Mouse (Mus musculus): ENCODE data around the gene Tgfb1.
"Not testable (repeated sequence)": the region's sequence is repeated elsewhere in the genome, so short reads cannot be mapped to it uniquely, and the experiment has no call there.

Tgfb1 gene

DNA sequence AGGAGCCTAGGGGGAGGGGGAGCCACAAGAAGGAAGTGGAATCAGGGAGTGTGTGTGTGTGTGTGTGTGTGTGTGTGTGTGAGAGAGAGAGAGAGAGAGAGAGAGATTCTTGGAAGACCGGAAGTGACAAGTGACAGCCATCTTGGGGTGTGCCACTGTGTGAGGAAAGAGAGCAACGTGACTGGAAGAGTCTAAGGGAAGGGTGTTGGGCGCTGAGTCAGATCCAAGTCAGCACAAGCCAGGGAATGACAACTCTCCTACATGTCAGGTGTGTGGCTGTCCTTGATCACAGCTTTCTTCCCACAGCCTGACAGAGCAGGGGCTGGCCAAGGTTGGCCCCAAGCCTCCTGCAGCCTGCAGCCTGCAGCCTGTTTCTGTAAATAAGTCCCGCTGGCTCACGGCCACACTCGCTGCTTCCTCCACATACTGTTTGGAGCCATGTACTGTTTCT, 19.0 kb downstream of the Tgfb1 start:
- no peak for DNase-seq (ENCODE audit: low spot score)

GRCm38 (mm10) chr7:25706578-25707170, 19.9 kb downstream of the Tgfb1 start:
- no peak for DNase-seq (ENCODE audit: low spot score)

DNA sequence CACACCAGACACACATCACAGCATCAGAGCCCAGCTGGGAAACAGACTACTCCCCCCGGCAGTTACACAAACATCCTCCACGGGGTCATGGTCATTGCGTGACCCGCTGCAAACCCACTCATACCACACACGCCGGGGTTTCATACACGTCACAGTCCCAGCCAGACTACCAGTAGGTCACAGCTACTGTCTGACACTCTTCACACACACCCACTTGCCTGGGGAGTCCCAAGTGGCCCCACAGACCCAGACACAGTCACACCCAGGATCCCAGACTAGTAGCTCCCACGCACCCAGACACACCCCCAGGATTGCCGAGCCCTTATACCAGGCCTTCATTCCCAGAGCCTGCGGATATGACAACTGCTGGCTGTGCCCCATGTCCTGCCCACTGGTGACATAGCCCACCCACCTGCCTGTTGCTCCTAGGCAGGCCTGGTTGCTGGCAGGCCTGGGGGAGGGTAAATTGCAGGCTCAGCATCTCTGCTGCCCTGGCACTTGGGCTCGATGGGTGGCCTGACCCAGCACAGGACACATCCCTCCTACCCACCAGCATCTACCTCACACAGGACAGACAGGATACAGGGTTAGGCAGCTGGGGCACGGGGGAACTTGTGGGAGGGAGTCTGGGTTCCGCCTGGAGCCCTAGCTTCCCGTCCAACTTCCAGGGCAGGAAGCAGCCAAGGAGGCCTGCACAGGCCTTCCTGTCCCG, 20.9 kb downstream of the Tgfb1 start:
- peak; percentile 23 for DNase-seq (ENCODE audit: low spot score)

DNA sequence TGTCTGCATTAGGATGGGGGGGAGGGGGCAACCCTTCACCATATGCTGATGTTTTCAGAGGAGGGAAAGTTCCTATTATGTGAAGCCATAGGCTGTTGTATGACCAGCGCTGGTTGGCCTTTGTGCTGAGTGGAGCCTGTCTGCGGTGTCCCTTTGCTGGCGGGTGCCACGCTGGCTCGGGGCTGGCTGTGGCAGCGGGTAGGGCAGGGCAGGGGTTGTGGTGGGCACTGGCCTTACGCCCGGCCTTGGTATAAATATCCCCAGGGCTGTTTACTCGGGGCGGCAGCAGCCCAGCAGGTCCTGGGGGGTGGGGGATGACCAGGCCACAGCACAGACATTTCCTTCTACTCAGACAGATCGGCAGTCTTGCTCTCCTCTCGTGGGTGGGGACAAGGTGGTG, 23.2 kb downstream of the Tgfb1 start:
- no peak for DNase-seq (ENCODE audit: low spot score)

GRCm38 (mm10) chr7:25710519-25711130, 23.8 kb downstream of the Tgfb1 start:
- peak; percentile 27 for DNase-seq (ENCODE audit: low spot score)

DNA sequence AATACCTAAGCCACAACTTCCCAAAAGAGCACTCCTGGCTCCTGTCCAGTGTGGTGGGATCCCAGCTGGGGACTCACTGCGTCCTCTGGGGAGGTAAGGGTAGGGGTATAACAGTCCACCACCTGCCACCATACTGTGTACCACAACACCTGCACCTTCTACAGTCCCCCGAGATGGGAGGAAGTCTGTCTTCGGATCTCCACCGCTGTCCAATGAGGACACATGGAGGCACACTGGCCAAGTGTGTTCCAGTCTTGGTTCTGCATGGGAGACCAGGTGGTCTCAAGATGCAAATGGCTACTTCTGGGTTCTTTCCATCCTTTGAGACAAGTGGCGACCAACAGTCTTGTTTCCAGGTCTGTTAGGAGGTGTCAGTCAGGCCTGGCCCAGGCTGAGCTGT, 24.4 kb downstream of the Tgfb1 start:
- DNase-seq (ENCODE audit: low spot score): no peak

DNA sequence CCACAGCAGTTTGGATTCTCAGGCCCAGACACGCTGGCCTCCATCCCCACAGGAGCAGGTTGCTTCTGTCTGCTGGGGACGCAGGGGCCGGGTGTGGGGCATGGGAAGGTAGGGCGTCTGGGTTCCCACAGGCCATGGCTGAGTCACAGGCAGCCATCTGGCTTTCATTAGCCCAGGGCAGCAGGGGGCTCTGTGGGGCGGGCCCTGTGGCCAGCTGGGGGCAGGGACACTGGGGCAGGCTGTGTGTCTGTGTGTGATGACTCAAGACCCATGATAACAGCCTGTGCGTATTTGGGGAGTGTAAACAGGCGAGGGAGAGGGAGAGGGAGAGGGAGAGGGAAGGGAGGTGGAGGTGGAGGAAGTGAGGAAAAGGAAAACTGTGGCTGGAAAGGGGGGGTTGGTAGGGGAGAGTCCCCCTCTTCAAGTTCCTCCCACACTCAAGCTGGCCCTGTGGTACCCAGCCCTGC, 25.0 kb downstream of the Tgfb1 start:
- peak; percentile 94 for DNase-seq (ENCODE audit: low spot score)

GRCm38 (mm10) chr7:25712801-25713200, 26.0 kb downstream of the Tgfb1 start:
- no peak for DNase-seq (ENCODE audit: low spot score)

DNA sequence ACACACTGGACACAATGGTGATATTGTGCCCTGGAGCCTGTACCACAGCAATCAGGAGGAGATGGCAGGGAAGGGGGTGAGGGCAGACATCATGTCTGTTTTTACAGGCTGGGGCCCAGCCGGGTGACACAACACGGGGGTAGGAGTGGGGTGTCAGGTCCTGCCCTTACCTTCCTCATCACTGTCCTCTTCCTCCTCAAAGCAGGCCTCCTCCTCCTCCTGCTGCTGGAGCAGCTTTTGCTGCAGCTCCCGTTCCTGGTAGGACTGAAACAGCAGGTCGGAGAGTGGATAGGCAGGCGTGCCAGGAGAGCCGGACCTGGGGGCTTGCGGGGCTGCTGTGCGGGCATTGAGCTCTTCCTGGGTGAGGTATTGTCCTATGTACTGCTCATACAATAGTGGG, 27.8 kb downstream of the Tgfb1 start:
- no peak for DNase-seq (ENCODE audit: low spot score)

DNA sequence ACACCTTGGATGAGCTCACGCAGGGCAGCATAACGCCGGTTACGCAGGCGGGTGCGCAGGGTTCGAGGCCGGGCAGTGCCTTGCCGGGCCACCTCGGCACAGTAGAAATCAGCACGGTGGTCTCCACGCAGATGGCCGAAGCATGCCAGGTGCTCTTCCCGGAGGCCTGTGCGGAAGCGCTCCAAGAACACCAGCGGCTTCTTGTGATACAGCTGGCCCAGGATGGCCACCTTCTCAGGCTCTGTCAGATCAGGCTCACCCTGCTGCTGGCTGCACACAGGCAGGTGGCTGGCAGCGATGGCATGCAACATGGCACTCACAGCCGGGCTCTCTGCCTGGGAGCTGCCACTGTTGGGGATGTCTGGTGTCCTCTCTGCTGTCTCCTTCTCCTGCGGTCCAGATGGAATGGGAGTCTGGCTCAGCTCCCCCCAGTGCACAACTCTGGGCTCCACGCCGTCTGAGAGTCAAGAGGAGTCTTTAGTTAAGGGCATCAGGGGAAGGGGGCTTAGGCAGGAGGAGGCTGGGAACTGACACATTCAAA, 29.0 kb downstream of the Tgfb1 start:
- no peak for DNase-seq (ENCODE audit: low spot score)

GRCm38 (mm10) chr7:25717478-25717877, 30.7 kb downstream of the Tgfb1 start:
- DNase-seq (ENCODE audit: low spot score): no peak

- peak; percentile 89 for DNase-seq (ENCODE audit: low spot score)
Observed at GRCm38 (mm10) chr7:25718788-25719417, 32.1 kb downstream of the Tgfb1 start, which contains the start of gene Ccdc97. Ccdc97 (minus strand) TSS chr7:25719088.

- peak; percentile 74 for DNase-seq (ENCODE audit: low spot score)
Observed at GRCm38 (mm10) chr7:25719761-25720610, 33.2 kb downstream of the Tgfb1 start.

DNA sequence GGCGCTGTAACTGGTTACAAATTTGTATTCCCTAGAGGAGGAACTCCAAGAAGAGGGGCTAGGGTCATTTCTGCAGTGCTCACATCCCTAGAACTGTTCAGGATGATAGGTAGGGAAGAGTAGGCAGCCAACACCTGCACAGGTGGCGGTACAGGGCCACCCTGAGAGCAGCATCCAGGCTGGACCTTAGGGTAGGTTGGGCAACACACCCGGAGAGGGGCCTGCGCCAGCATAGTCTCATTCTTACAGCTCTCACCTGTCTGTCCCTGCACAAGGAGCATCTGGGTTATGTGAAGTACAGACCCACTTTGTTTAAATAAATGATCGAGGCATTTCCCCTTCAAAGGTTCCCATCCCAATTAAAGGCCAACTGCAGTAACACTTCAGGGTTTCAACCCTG, 34.0 kb downstream of the Tgfb1 start:
- no peak for DNase-seq (ENCODE audit: low spot score)

GRCm38 (mm10) chr7:25721776-25722175, 35.0 kb downstream of the Tgfb1 start:
- DNase-seq (ENCODE audit: low spot score): not testable (repeated sequence)

GRCm38 (mm10) chr7:25725886-25726285, 39.1 kb downstream of the Tgfb1 start:
- no peak for DNase-seq (ENCODE audit: low spot score)

GRCm38 (mm10) chr7:25727800-25728199, 41.0 kb downstream of the Tgfb1 start:
- DNase-seq (ENCODE audit: low spot score): no peak

- DNase-seq (ENCODE audit: low spot score): peak; percentile 77
Observed at GRCm38 (mm10) chr7:25729396-25729795, 42.6 kb downstream of the Tgfb1 start.

DNA sequence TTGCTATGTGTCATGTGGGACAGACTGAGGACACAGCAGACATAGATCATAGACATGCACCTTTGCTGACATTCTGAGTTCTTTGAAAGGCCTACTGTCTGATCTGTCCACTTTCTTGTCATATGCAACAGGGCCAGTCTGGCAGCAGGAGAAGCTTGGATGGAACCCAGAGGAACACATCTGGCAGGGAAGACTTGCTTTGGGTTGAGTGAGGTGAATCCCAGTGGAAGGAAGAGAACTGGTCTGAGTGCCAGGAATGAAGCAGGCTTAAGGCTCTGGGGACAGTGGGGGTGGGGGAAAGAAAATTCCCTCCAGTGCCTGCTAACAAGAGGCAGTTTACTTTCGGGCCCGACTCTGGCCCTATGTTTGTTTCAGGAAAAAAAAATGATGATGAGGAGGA, 43.1 kb downstream of the Tgfb1 start:
- peak; percentile 57 for DNase-seq (ENCODE audit: low spot score)

GRCm38 (mm10) chr7:25731294-25732055, 44.7 kb downstream of the Tgfb1 start:
- DNase-seq (ENCODE audit: low spot score): no peak

DNA sequence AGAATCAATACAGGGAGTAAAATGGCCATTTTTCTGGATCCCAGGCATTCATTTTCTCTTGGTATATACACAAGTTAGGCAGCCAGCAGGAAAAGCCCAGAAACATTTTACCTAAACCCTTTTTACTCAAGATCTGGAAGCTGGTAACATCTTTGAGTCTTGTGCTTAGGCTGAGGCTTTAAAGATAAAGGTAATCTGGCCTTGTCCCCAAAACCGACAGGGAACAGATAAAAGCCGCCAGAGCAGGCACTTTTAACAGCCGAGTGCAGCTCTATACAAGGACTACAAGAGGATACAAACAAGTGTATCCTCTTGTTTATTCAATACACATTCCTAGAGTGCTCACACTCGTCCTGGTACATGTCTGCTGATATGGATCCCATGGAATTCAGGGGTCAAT, 48.2 kb downstream of the Tgfb1 start:
- DNase-seq (ENCODE audit: low spot score): no peak
